Mouse (Mus musculus): Measurements from ENCODE around the gene Esp4.

- TF ChIP-seq CTCF (IDR thresholded peaks at IDR 0.05; ENCODE audit: extremely low read depth, insufficient read depth, low read length), result no peak
- no peak for TF ChIP-seq POLR2A (IDR thresholded peaks at IDR 0.05; ENCODE audit: extremely low read depth, insufficient read depth, low read length)
Measured at GRCm38 (mm10) chr17:40598294-40598693, at the start of gene Esp4.

Measured in cortical plate, adult 2 months (tissue).